In the genomic region with DNA sequence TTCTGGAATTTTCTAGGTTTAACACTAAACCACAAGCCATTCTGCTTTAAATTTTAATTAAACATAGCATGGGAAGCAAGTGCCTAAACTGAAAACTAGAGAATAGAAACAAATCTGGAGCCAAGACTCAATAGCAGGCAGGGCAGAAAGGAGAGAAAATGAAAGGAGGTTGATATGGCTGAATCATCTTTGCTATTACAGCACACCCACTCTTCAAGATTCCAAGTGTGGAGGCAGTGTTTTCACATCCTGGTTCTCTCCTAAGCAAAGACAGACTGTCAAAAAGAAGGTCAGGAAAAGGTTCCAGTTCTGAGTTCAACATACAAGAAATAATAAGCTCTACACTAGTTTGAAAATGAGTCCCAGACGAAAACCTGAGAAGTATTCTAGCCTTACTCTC, we compare ENCODE assay signal across 18 mouse cellular contexts. TPM values are rescaled to one million over a fixed set of nuclear protein-coding genes. Genes with fewer than 3 reads are reported as not detected.
A peak's percentile ranks its signal among the peaks of the same experiment; 100 is the strongest.
DNase-seq lines count a peak whose midpoint lies in the region; TF ChIP-seq lines count a peak whose summit lies in the region.
"Had no signal": no experiment of that assay in that cellular context is flagged by ENCODE, and none has a peak within 500 bp of the region (broad histone marks: within the 10 kb centered on the region; RNA-seq: fewer than 3 reads in every experiment).

No protein-coding gene starts in this region.

- no peak for TF ChIP-seq POLR2A in embryonic fibroblast, embryonic 13.5 days (IDR thresholded peaks at IDR 0.05; ENCODE audit: low read depth, low read length)

- H3K4me3 ChIP-seq in embryonic fibroblast, embryonic 13.5 days (ENCODE audit: insufficient read depth, low read length): no peak overlapping the region
- H3K4me3 ChIP-seq: embryonic facial prominence, embryonic 13.5 days; forebrain, embryonic 13.5 days; heart, embryonic 12.5 days; hindbrain, embryonic 10.5 days had no signal

- H3K4me1 ChIP-seq in embryonic fibroblast, embryonic 13.5 days (ENCODE audit: control insufficient read depth, insufficient read depth, low read length): peaks cover 2% of the 10 kb centered on the region; the same call in 1 of the 2 replicates
- H3K4me1 ChIP-seq: heart, embryonic 12.5 days had no signal

- no peak for TF ChIP-seq CTCF in embryonic fibroblast, embryonic 13.5 days (IDR thresholded peaks at IDR 0.05; ENCODE audit: borderline replicate concordance, insufficient read depth, low read length)

- H3K27ac ChIP-seq in embryonic fibroblast, embryonic 13.5 days (ENCODE audit: insufficient read depth, low read length): peak overlapping the region; percentile 35; the same call in 1 of the 2 replicates
- H3K27ac ChIP-seq: embryonic facial prominence, embryonic 13.5 days; forebrain, embryonic 13.5 days; hindbrain, embryonic 10.5 days; hindbrain, embryonic 14.5 days had no signal

- DNase-seq in left cerebral cortex, adult 9 months (ENCODE audit: low spot score in 2 of 2): peak; percentile 19 to 36
- DNase-seq in left cerebral cortex, postnatal 10 days (ENCODE audit: extremely low spot score in 1 of 2, low spot score in 2 of 2): no peak
- DNase-seq in right cerebral cortex, postnatal 25 days: peak; percentile 6
- no peak for DNase-seq in right cerebral cortex, postnatal 10 days (ENCODE audit: low spot score in 2 of 2)
- no peak for DNase-seq in lung, adult 18-20 months
- DNase-seq: adrenal gland, postnatal 14 days; B cell, adult 2 months; cerebellum, adult 18-20 months; cerebellum, adult 9-11 months; cerebellum, postnatal 36 days; forebrain, postnatal 0 days; gastrocnemius, postnatal 14 days had no signal

- intact Hi-C loops in left cerebral cortex, postnatal 10 days (cut with DNase I): no loop called here

RNA-seq across cellular contexts. Expression of gene Xrcc4, which starts 52.3 kb away (rescaled TPM):
- total RNA-seq in left cerebral cortex, postnatal 10 days (2021): 10 to 100 TPM; 14.8 to 15.0 TPM
- 13.7 and 17.8 TPM in 2 replicates for polyA plus RNA-seq in embryonic fibroblast, embryonic 13.5 days (2011; ENCODE audit: insufficient read length, low read depth, missing spikeins)

RNA-seq across cellular contexts. Expression of gene Tmem167, which starts 52.8 kb away (rescaled TPM):
- total RNA-seq in left cerebral cortex, postnatal 10 days (2021): 10 to 100 TPM; 32.0 to 32.9 TPM
- polyA plus RNA-seq in embryonic fibroblast, embryonic 13.5 days (2011; ENCODE audit: insufficient read length, low read depth, missing spikeins): 131 and 136 TPM in 2 replicates

Comparison
In these comparisons a context has a peak if more than half of its experiments do, and no peak if none do; other contexts are left out.
1. DNase-seq: peak in left cerebral cortex, adult 9 months (2 of 2) and right cerebral cortex, postnatal 25 days (single experiment); none in left cerebral cortex, postnatal 10 days (0 of 2), right cerebral cortex, postnatal 10 days (0 of 2) and lung, adult 18-20 months (0 of 2).